Mouse (Mus musculus): ENCODE results near the gene Sumf1. TPM values are rescaled to one million over a fixed set of nuclear protein-coding genes. Genes with fewer than 3 reads are reported as not detected.

Sumf1 gene
- polyA plus RNA-seq, 1 experiment = 19.6 TPM

DNA sequence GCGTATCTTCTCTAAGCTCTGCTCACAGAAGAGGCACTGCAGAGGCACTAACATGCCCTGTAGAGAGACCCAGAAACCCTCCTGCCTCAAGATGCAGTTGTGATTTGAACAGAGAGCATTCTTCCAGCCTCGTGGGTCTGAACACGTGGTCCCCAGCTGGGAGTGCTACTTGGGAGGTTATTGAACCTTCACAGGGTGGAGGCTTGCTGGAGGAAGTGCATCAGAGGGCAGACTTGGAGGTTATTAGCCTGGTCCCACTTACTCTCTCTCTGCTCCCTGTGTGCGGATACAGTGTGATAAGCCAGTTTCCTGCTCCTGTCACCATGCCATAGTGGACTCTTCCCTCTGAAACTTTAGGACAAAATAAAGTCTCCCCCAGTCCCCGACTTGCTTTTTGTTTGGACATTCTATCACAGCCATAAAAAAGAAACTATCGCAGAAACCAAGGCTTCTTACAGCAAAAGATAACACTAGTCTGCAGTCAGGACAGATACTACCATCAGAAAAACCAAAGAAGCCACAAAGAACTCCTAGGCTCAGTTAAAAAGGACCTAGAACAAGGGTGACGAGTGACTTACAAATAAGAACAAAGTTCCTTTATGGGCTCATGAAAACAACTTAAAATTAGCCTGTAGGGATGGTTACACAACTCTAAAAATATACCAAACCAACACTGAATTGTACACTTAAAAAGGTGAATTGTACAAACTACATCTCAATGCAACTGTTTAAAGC lies 17.3 kb downstream of the Sumf1 start:
- Histone ChIP-seq H3K79me2 (ENCODE audit: control insufficient read depth, insufficient read depth) (peaks cover 4% of the 10 kb centered on the region), H3K36me3 (ENCODE audit: control insufficient read depth, insufficient read depth) (peaks cover 7% of the 10 kb centered on the region), H3ac (ENCODE audit: control insufficient read depth, insufficient read length, low read depth) (no peak overlapping the region), H3K27me3 (ENCODE audit: control insufficient read depth, insufficient read depth, insufficient read length) (no peaks in the 10 kb centered on the region), H3K4me3 (ENCODE audit: insufficient read depth, poor library complexity, severe bottlenecking) (no peak overlapping the region), H3K79me3 (ENCODE audit: low read depth) (no peaks in the 10 kb centered on the region)
- no peak for TF ChIP-seq CEBPB (IDR thresholded peaks at IDR 0.05; ENCODE audit: low read depth)
- TF ChIP-seq FOSL1 (IDR thresholded peaks at IDR 0.05; ENCODE audit: insufficient read depth, low read length, poor library complexity, severe bottlenecking) = no peak

DNA sequence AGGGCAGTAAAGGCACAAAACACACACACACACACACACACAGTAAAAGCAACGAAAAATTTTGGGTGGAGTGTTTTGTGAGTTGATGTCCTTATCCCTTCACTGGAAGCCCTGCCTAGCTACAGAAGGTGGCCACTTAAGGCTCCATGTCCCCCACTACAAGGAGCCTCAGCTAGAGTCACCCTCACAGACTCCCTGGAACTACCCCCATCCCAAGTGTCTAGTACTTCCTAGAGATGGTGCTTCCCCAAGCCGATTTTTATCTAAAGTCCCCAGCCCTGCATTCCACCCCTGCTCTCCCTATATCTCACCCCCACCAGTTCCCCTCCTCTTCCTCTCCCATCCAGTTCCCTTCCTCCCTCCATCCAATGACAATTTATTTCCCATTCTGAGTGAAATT lies 19.8 kb downstream of the Sumf1 start:
- Histone ChIP-seq H3ac (ENCODE audit: control insufficient read depth, insufficient read length, low read depth) (no peak overlapping the region), H3K79me2 (ENCODE audit: control insufficient read depth, insufficient read depth) (peaks cover 4% of the 10 kb centered on the region), H3K79me3 (ENCODE audit: low read depth) (no peaks in the 10 kb centered on the region), H3K4me3 (ENCODE audit: insufficient read depth, poor library complexity, severe bottlenecking) (no peak overlapping the region), H3K36me3 (ENCODE audit: control insufficient read depth, insufficient read depth) (no peaks in the 10 kb centered on the region), H3K27me3 (ENCODE audit: control insufficient read depth, insufficient read depth, insufficient read length) (no peaks in the 10 kb centered on the region)
- TF ChIP-seq MYOG (IDR thresholded peaks at IDR 0.05; ENCODE audit: control insufficient read depth, extremely low read depth, insufficient read length) = no peak
- no peak for TF ChIP-seq USF1 (IDR thresholded peaks at IDR 0.05; ENCODE audit: low read depth)
- no peak for TF ChIP-seq MAX (IDR thresholded peaks at IDR 0.05)
- no peak for TF ChIP-seq CEBPB (IDR thresholded peaks at IDR 0.05; ENCODE audit: low read depth)
- no peak for TF ChIP-seq CTCF (IDR thresholded peaks at IDR 0.05; ENCODE audit: control insufficient read depth, insufficient read depth, insufficient read length)
- no peak for TF ChIP-seq FOSL1 (IDR thresholded peaks at IDR 0.05; ENCODE audit: insufficient read depth, low read length, poor library complexity, severe bottlenecking)
- no peak for TF ChIP-seq MYOD1 (IDR thresholded peaks at IDR 0.05; ENCODE audit: control insufficient read depth, insufficient read length, low read depth)

DNA sequence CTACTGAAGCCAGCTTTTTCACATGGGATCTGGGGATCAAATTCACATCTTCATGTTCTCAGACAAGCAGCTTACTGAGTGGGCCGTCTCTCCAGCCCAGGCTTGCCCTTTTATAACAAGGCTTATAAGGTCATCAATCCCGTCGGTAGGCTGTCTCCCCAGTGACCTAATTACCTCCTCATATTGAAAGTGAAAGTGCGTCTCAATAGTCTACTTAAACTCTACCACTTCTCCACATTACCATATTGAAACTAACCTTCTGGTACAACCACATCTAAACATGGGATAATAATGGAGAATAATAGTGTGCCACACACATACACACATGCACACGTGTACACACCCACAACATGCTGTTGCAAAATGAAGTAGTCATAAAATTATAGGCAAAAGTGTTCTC lies 20.4 kb downstream of the Sumf1 start:
- Histone ChIP-seq H3K27me3 (ENCODE audit: control insufficient read depth, insufficient read depth, insufficient read length) (no peaks in the 10 kb centered on the region), H3ac (ENCODE audit: control insufficient read depth, insufficient read length, low read depth) (no peak overlapping the region), H3K4me3 (ENCODE audit: insufficient read depth, poor library complexity, severe bottlenecking) (no peak overlapping the region), H3K79me2 (ENCODE audit: control insufficient read depth, insufficient read depth) (peaks cover 4% of the 10 kb centered on the region), H3K36me3 (ENCODE audit: control insufficient read depth, insufficient read depth) (no peaks in the 10 kb centered on the region), H3K79me3 (ENCODE audit: low read depth) (no peaks in the 10 kb centered on the region)
- TF ChIP-seq USF1 (IDR thresholded peaks at IDR 0.05; ENCODE audit: low read depth) (no peak), MYOD1 (IDR thresholded peaks at IDR 0.05; ENCODE audit: control insufficient read depth, insufficient read length, low read depth) (no peak), MAX (IDR thresholded peaks at IDR 0.05) (no peak), CEBPB (IDR thresholded peaks at IDR 0.05; ENCODE audit: low read depth) (no peak), CTCF (IDR thresholded peaks at IDR 0.05; ENCODE audit: control insufficient read depth, insufficient read depth, insufficient read length) (no peak), FOSL1 (IDR thresholded peaks at IDR 0.05; ENCODE audit: insufficient read depth, low read length, poor library complexity, severe bottlenecking) (no peak)

DNA sequence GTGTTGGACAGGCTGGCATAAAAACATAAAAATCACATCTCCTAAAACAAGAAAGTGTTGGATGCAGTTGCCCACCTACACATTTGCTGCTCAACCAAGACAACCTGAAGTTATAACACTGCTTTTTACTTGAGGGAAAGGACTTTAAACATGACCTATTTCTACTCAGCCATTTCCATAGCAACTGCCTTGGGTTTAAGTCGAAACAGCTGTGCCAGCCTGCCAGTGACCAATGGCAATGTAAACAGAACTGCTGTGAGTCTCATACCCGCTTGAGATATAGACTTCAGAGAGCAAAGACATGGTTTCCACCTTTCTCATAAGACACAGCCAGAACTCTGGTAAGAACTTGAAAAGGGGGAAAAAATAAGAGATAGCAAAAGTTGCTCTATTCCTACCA lies 24.8 kb downstream of the Sumf1 start:
- Histone ChIP-seq H3K79me2 (ENCODE audit: control insufficient read depth, insufficient read depth) (peaks cover 4% of the 10 kb centered on the region), H3K27me3 (ENCODE audit: control insufficient read depth, insufficient read depth, insufficient read length) (no peaks in the 10 kb centered on the region), H3K79me3 (ENCODE audit: low read depth) (no peaks in the 10 kb centered on the region), H3K4me3 (ENCODE audit: insufficient read depth, poor library complexity, severe bottlenecking) (no peak overlapping the region), H3ac (ENCODE audit: control insufficient read depth, insufficient read length, low read depth) (no peak overlapping the region), H3K36me3 (ENCODE audit: control insufficient read depth, insufficient read depth) (no peaks in the 10 kb centered on the region)
- TF ChIP-seq CTCF (IDR thresholded peaks at IDR 0.05; ENCODE audit: control insufficient read depth, insufficient read depth, insufficient read length) = no peak
- no peak for TF ChIP-seq MYOG (IDR thresholded peaks at IDR 0.05; ENCODE audit: control insufficient read depth, extremely low read depth, insufficient read length)
- no peak for TF ChIP-seq FOSL1 (IDR thresholded peaks at IDR 0.05; ENCODE audit: insufficient read depth, low read length, poor library complexity, severe bottlenecking)
- TF ChIP-seq MYOD1 (IDR thresholded peaks at IDR 0.05; ENCODE audit: control insufficient read depth, insufficient read length, low read depth) = no peak

DNA sequence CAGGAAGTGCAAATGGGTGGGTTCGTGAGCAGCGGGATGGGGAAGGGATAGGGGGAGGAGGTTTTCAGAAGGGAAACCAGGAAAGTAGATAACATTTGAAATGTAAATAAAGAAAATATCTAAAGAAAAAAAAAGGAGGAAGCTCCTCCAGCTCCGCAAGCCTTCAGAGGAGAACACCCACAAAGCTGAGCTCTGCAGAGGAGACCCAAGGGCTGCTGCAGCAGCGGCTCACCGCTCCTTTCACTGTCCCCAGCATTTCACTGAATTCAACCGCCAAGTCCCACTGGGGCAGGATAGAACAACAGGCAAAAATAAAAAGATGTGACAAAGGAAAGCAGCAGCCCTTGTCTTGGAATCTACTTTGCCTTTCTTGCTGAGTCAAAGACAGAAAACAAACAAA lies 28.5 kb downstream of the Sumf1 start:
- H3K27me3 ChIP-seq (ENCODE audit: control insufficient read depth, insufficient read depth, insufficient read length) = no peaks in the 10 kb centered on the region
- H3K79me2 ChIP-seq (ENCODE audit: control insufficient read depth, insufficient read depth) = no peaks in the 10 kb centered on the region
- TF ChIP-seq USF1 (IDR thresholded peaks at IDR 0.05; ENCODE audit: low read depth) (no peak), MYOG (IDR thresholded peaks at IDR 0.05; ENCODE audit: control insufficient read depth, extremely low read depth, insufficient read length) (no peak), CTCF (IDR thresholded peaks at IDR 0.05; ENCODE audit: control insufficient read depth, insufficient read depth, insufficient read length) (no peak), CEBPB (IDR thresholded peaks at IDR 0.05; ENCODE audit: low read depth) (no peak), MYOD1 (IDR thresholded peaks at IDR 0.05; ENCODE audit: control insufficient read depth, insufficient read length, low read depth) (no peak), MAX (IDR thresholded peaks at IDR 0.05) (no peak), FOSL1 (IDR thresholded peaks at IDR 0.05; ENCODE audit: insufficient read depth, low read length, poor library complexity, severe bottlenecking) (no peak)
- H3K4me3 ChIP-seq (ENCODE audit: insufficient read depth, poor library complexity, severe bottlenecking) = no peak overlapping the region
- H3ac ChIP-seq (ENCODE audit: control insufficient read depth, insufficient read length, low read depth) = no peak overlapping the region
- no peaks in the 10 kb centered on the region for H3K36me3 ChIP-seq (ENCODE audit: control insufficient read depth, insufficient read depth)
- no peaks in the 10 kb centered on the region for H3K79me3 ChIP-seq (ENCODE audit: low read depth)

DNA sequence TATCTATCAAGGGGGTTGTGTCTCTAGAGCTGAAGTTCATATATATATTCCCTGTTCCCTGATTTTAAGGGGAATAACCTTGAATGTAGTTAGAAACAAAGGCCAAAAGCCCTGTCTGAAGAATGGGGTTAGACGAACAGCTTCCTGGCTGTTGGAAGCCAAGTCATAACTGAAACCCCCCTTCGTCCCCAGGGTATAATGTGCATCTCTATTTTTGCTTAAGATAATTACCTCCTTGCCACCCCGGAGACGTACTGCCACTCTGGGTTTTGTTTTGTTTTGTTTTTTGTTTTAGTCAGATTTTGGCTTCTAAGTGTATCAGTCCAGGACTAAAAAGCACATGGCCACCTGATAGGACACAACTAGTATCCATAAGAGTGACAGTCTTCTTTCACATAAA lies 31.1 kb downstream of the Sumf1 start:
- TF ChIP-seq FOSL1 (IDR thresholded peaks at IDR 0.05; ENCODE audit: insufficient read depth, low read length, poor library complexity, severe bottlenecking) (no peak), MAX (IDR thresholded peaks at IDR 0.05) (no peak), USF1 (IDR thresholded peaks at IDR 0.05; ENCODE audit: low read depth) (no peak), MYOD1 (IDR thresholded peaks at IDR 0.05; ENCODE audit: control insufficient read depth, insufficient read length, low read depth) (no peak), CTCF (IDR thresholded peaks at IDR 0.05; ENCODE audit: control insufficient read depth, insufficient read depth, insufficient read length) (no peak), MYOG (IDR thresholded peaks at IDR 0.05; ENCODE audit: control insufficient read depth, extremely low read depth, insufficient read length) (no peak), CEBPB (IDR thresholded peaks at IDR 0.05; ENCODE audit: low read depth) (no peak)
- no peaks in the 10 kb centered on the region for H3K79me2 ChIP-seq (ENCODE audit: control insufficient read depth, insufficient read depth)
- no peaks in the 10 kb centered on the region for H3K79me3 ChIP-seq (ENCODE audit: low read depth)
- H3K36me3 ChIP-seq (ENCODE audit: control insufficient read depth, insufficient read depth) = peaks cover 5% of the 10 kb centered on the region
- no peak overlapping the region for H3K4me3 ChIP-seq (ENCODE audit: insufficient read depth, poor library complexity, severe bottlenecking)
- no peak overlapping the region for H3ac ChIP-seq (ENCODE audit: control insufficient read depth, insufficient read length, low read depth)
- H3K27me3 ChIP-seq (ENCODE audit: control insufficient read depth, insufficient read depth, insufficient read length) = no peaks in the 10 kb centered on the region

All from C2C12 (cell line).